Mouse (Mus musculus) small intestine, adult 2 months (tissue): ENCODE data around the gene Pef1.

Source experiments
- CTCF ChIP-seq: fragments of 200-500 bp; IDR thresholded peaks from 2 replicates; pipeline ENCODE4 v1.5.1; 2012; ENCODE audit warnings: low read depth, mild to moderate bottlenecking, control low read depth, inconsistent platforms, low read length, moderate library complexity, mixed read lengths; ENCODE audit not compliant: insufficient replicate concordance, insufficient read length; ENCODE audit errors: extremely low read depth
- POLR2A ChIP-seq: fragments of 200-500 bp; IDR thresholded peaks from 2 replicates; pipeline ENCODE4 v1.6.1; 2012; ENCODE audit warnings: low read depth, mild to moderate bottlenecking, control low read depth, inconsistent platforms, low read length, moderate library complexity

GRCm38 (mm10) chr4:130139214-130139492, 36.8 kb downstream of the Pef1 start, which contains the start of gene Hcrtr1:
- TF ChIP-seq POLR2A = no peak
- TF ChIP-seq CTCF = no peak
